Mouse (Mus musculus) neural tube, embryonic 14.5 days (tissue): ENCODE results near the gene Patl2. TPM values are rescaled to one million over a fixed set of nuclear protein-coding genes. Genes with fewer than 3 reads are reported as not detected.

Source experiments
- ATAC-seq: fragments of 200-750 bp; cut with Nextera tagmentation; 2 replicates; pipeline ENCODE4 v1.8.0; 2017; ENCODE audit warnings: low read depth, mild to moderate bottlenecking, moderate TSS enrichment, moderate library complexity
- H3K27ac ChIP-seq: fragments of 300-500 bp; sonication (generic); 2 replicates; pipeline ENCODE4 v1.5.1; 2014; ENCODE audit warnings: low read depth, mild to moderate bottlenecking, control low read depth, low read length, moderate library complexity, mixed read lengths
- H3K27me3 ChIP-seq: fragments of 300-500 bp; sonication (generic); 2 replicates; pipeline ENCODE4 v1.6.1; 2014; ENCODE audit warnings: low read length; ENCODE audit not compliant: control insufficient read depth, insufficient read depth
- H3K36me3 ChIP-seq: fragments of 300-500 bp; sonication (generic); 2 replicates; pipeline ENCODE4 v1.6.1; 2014; ENCODE audit warnings: low read length, mixed read lengths; ENCODE audit not compliant: control insufficient read depth, insufficient read depth
- H3K4me1 ChIP-seq: fragments of 300-500 bp; sonication (generic); 2 replicates; pipeline ENCODE4 v1.6.1; 2014; ENCODE audit warnings: low read length; ENCODE audit not compliant: control insufficient read depth, insufficient read depth
- H3K4me2 ChIP-seq: fragments of 300-500 bp; sonication (generic); 2 replicates; pipeline ENCODE4 v1.6.1; 2014; ENCODE audit warnings: mild to moderate bottlenecking, low read depth, low read length, control low read depth
- H3K4me3 ChIP-seq: fragments of 300-500 bp; sonication (generic); 2 replicates; pipeline ENCODE4 v1.5.1; 2014; ENCODE audit warnings: low read depth, low read length, control low read depth, mixed read lengths
- H3K9ac ChIP-seq: fragments of 300-500 bp; sonication (generic); replicated peaks from 2 replicates; pipeline ENCODE4 v1.6.1; 2014; ENCODE audit warnings: low read depth, mild to moderate bottlenecking, control low read depth, low read length, mixed read lengths
- H3K9me3 ChIP-seq: fragments of 300-500 bp; sonication (generic); 2 replicates; pipeline ENCODE4 v1.6.1; 2016; ENCODE audit warnings: low read length; ENCODE audit not compliant: control insufficient read depth
- WGBS: fragments of 180-500 bp; shearing (Covaris S2); extraction: QIAGEN DNeasy Blood & Tissue Kit; methylation state at CpG from one replicate; pipeline ENCODE4 v1.1.7; 2014; 5-methylcytosine and 5-hydroxymethylcytosine counted together
- polyA plus RNA-seq: library from polyadenylated mRNA; unstranded; fragments of >200 nt; fragmentation: Nextera tagmentation; extraction: Ambion mirVana; gene quantifications from 2 replicates; pipeline ENCODE4 v1.2.1, GENCODE M21; 2014

The Patl2 gene
- polyA plus RNA-seq, 1 experiment from 2014 or later, result 0.08 TPM

GRCm38 (mm10) chr2:122151221-122151620 is 34.8 kb downstream of the Patl2 start:
- Histone ChIP-seq H3K27ac (no peak overlapping the region), H3K9ac (no peak overlapping the region), H3K4me1 (no peaks in the 10 kb centered on the region), H3K4me2 (no peak overlapping the region), H3K27me3 (no peaks in the 10 kb centered on the region), H3K4me3 (no peak overlapping the region), H3K36me3 (no peaks in the 10 kb centered on the region), H3K9me3 (no peaks in the 10 kb centered on the region)
- ATAC-seq, result no peak
- 91% methylated on average over 1 of the region's 1 CpGs for WGBS

- Histone ChIP-seq H3K4me3 (no peak overlapping the region), H3K9me3 (no peaks in the 10 kb centered on the region), H3K4me1 (no peaks in the 10 kb centered on the region), H3K36me3 (no peaks in the 10 kb centered on the region), H3K27me3 (no peaks in the 10 kb centered on the region), H3K27ac (no peak overlapping the region), H3K4me2 (no peak overlapping the region), H3K9ac (no peak overlapping the region)
- no peak for ATAC-seq
- WGBS, result 91% methylated on average over 3 of the region's 3 CpGs
Observed at GRCm38 (mm10) chr2:122149716-122150115, 36.3 kb downstream of the Patl2 start.

GRCm38 (mm10) chr2:122149316-122149715 is 36.7 kb downstream of the Patl2 start:
- H3K4me1 ChIP-seq, result no peaks in the 10 kb centered on the region
- ATAC-seq, result no peak
- no peak overlapping the region for H3K9ac ChIP-seq
- no peak overlapping the region for H3K27ac ChIP-seq
- H3K4me3 ChIP-seq, result no peak overlapping the region
- H3K4me2 ChIP-seq, result no peak overlapping the region
- WGBS, result 94% methylated on average over 6 of the region's 6 CpGs
- no peaks in the 10 kb centered on the region for H3K27me3 ChIP-seq
- no peaks in the 10 kb centered on the region for H3K36me3 ChIP-seq
- no peaks in the 10 kb centered on the region for H3K9me3 ChIP-seq

- H3K4me3 ChIP-seq, result peak overlapping the region; percentile 55
- H3K36me3 ChIP-seq, result no peaks in the 10 kb centered on the region
- 34% methylated on average over 18 of the region's 18 CpGs for WGBS
- H3K9ac ChIP-seq, result peak overlapping the region; percentile 60
- no peak overlapping the region; the same call in 1 of the 2 replicates for H3K27ac ChIP-seq
- no peaks in the 10 kb centered on the region for H3K9me3 ChIP-seq
- peak overlapping the region; percentile 66 for H3K4me2 ChIP-seq
- H3K4me1 ChIP-seq, result no peaks in the 10 kb centered on the region
- no peaks in the 10 kb centered on the region for H3K27me3 ChIP-seq
- ATAC-seq, result no peak
Observed at GRCm38 (mm10) chr2:122148242-122148917, 37.6 kb downstream of the Patl2 start.

GRCm38 (mm10) chr2:122147508-122148241 is 38.3 kb downstream of the Patl2 start, which contains the start of gene B2m:
TSS of gene B2m (plus strand) at chr2:122147686.
- 0% methylated on average over 40 of the region's 40 CpGs for WGBS
- peak; percentile 99 for ATAC-seq
- H3K36me3 ChIP-seq, result no peaks in the 10 kb centered on the region
- H3K27me3 ChIP-seq, result no peaks in the 10 kb centered on the region
- no peaks in the 10 kb centered on the region for H3K4me1 ChIP-seq
- no peak within 1 kb of the TSS; the same call in 1 of the 2 replicates for H3K27ac ChIP-seq
- peak within 1 kb of the TSS; percentile 60 for H3K9ac ChIP-seq
- peak within 1 kb of the TSS; percentile 55 for H3K4me3 ChIP-seq
- H3K9me3 ChIP-seq, result no peaks in the 10 kb centered on the region
- H3K4me2 ChIP-seq, result peak within 1 kb of the TSS; percentile 66

- no peak overlapping the region for H3K9ac ChIP-seq
- H3K9me3 ChIP-seq, result no peaks in the 10 kb centered on the region
- 73% methylated on average over 6 of the region's 6 CpGs for WGBS
- no peak overlapping the region for H3K4me3 ChIP-seq
- H3K36me3 ChIP-seq, result no peaks in the 10 kb centered on the region
- no peaks in the 10 kb centered on the region for H3K4me1 ChIP-seq
- H3K27me3 ChIP-seq, result no peaks in the 10 kb centered on the region
- H3K4me2 ChIP-seq, result no peak overlapping the region
- no peak overlapping the region for H3K27ac ChIP-seq
- no peak for ATAC-seq
Observed at GRCm38 (mm10) chr2:122146687-122147086, 39.3 kb downstream of the Patl2 start.

- Histone ChIP-seq H3K4me1 (no peaks in the 10 kb centered on the region), H3K27ac (no peak overlapping the region), H3K27me3 (no peaks in the 10 kb centered on the region), H3K4me3 (no peak overlapping the region), H3K36me3 (no peaks in the 10 kb centered on the region), H3K4me2 (no peak overlapping the region), H3K9me3 (no peaks in the 10 kb centered on the region), H3K9ac (no peak overlapping the region)
- WGBS, result 70% methylated on average over 4 of the region's 4 CpGs
- ATAC-seq, result no peak
Observed at GRCm38 (mm10) chr2:122145756-122146155, 40.2 kb downstream of the Patl2 start.

- Histone ChIP-seq H3K4me3 (no peak overlapping the region), H3K4me2 (no peak overlapping the region), H3K27ac (no peak overlapping the region), H3K27me3 (no peaks in the 10 kb centered on the region), H3K9me3 (no peaks in the 10 kb centered on the region), H3K36me3 (no peaks in the 10 kb centered on the region), H3K4me1 (no peaks in the 10 kb centered on the region), H3K9ac (no peak overlapping the region)
- 90% methylated on average over 3 of the region's 3 CpGs for WGBS
- ATAC-seq, result no peak
Observed at GRCm38 (mm10) chr2:122143111-122143510, 42.9 kb downstream of the Patl2 start.

- no peaks in the 10 kb centered on the region for H3K9me3 ChIP-seq
- no peak overlapping the region for H3K4me2 ChIP-seq
- no peaks in the 10 kb centered on the region for H3K4me1 ChIP-seq
- no peak overlapping the region for H3K4me3 ChIP-seq
- no peaks in the 10 kb centered on the region for H3K36me3 ChIP-seq
- H3K27ac ChIP-seq, result no peak overlapping the region
- 81% methylated on average over 5 of the region's 5 CpGs for WGBS
- no peak for ATAC-seq
- no peak overlapping the region for H3K9ac ChIP-seq
- H3K27me3 ChIP-seq, result no peaks in the 10 kb centered on the region
Observed at GRCm38 (mm10) chr2:122141332-122141967, 44.5 kb downstream of the Patl2 start.
